Mouse (Mus musculus): ENCODE results near the gene Adam12. TPM values are rescaled to one million over a fixed set of nuclear protein-coding genes. Genes with fewer than 3 reads are reported as not detected.

Adam12 gene
- polyA plus RNA-seq, 1 experiment from 2014 or later, result 2.3 TPM

DNA sequence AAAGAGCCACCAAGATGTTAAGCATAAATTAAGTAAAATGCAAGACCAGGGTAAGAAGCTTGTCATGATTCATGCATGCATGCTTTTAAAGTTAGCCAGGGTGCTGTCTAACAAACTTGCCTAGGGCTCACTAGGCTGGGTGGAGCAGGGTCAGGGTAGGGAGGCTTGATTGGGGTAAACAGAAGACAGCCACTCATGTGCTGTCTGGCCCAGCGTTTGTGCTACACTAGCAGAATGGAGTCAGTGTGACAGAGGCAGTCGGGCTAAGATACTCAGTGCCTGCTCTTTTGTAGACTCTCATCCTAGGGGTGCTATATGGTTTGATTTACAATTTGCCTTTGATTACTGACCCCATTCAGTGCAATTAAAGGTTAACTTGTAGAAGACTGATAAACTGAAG is 179.5 kb downstream of the Adam12 start:
- Histone ChIP-seq H3K27ac (replicated peaks) (no peak overlapping the region), H3K4me1 (no peaks in the 10 kb centered on the region), H3K4me3 (no peak overlapping the region), H3K36me3 (no peaks in the 10 kb centered on the region), H3K27me3 (no peaks in the 10 kb centered on the region), H3K9me3 (no peaks in the 10 kb centered on the region), H3K9ac (replicated peaks) (no peak overlapping the region), H3K4me2 (replicated peaks) (no peak overlapping the region)
- WGBS, result 77% methylated on average over 2 of the region's 2 CpGs
- no peak for ATAC-seq (replicated peaks)

DNA sequence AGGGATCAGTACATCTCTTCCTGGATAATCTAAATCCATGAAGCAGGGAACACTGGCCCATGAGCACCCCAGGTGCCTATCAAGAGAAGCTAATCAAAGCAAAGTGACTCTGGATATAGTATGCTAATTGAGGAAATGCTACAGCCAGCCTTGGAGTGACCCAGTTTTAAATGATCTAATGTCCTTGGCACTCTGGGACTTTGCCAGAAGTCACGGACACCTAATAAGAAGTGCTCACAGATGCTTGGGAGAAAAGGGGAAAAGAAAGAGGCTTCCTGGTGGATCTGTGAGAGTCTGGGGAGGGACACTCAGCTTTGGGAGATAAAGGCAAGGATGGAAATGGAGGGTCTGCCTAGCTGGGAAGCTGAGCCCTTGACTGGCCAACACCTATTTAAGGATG is 181.6 kb downstream of the Adam12 start:
- Histone ChIP-seq H3K9me3 (no peaks in the 10 kb centered on the region), H3K36me3 (no peaks in the 10 kb centered on the region), H3K4me3 (no peak overlapping the region), H3K27ac (replicated peaks) (no peak overlapping the region), H3K27me3 (no peaks in the 10 kb centered on the region), H3K4me2 (replicated peaks) (no peak overlapping the region), H3K4me1 (no peaks in the 10 kb centered on the region), H3K9ac (replicated peaks) (no peak overlapping the region)
- ATAC-seq (replicated peaks), result no peak
- 50% methylated on average over 1 of the region's 1 CpGs for WGBS

- ATAC-seq (replicated peaks), result no peak
- WGBS, result 94% methylated on average over 3 of the region's 3 CpGs
- H3K27ac ChIP-seq (replicated peaks), result no peak overlapping the region
Observed at GRCm38 (mm10) chr7:134046376-134046775, 185.6 kb downstream of the Adam12 start.

DNA sequence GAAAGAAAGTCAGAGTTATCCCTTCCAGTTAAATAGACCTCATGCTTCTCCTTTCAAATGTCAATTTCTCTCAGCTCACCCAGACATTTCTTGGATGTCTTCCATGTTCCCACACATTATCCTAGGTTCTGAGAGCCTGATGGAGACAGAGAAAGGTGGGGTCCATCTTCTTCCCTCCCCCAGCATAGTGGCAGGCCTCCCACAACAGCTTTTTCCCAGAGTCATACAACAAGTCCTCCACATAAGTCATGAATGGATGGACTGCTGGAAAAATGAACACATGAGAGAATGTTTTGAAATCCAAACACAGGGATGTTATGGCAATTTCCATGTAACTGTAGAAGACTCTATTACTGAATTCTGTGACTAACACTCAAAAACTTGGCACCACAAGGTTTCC is 188.4 kb downstream of the Adam12 start:
- no peak overlapping the region for H3K4me3 ChIP-seq
- H3K27me3 ChIP-seq, result no peaks in the 10 kb centered on the region
- H3K36me3 ChIP-seq, result no peaks in the 10 kb centered on the region
- no peaks in the 10 kb centered on the region for H3K4me1 ChIP-seq
- ATAC-seq (replicated peaks), result no peak
- H3K9ac ChIP-seq (replicated peaks), result no peak overlapping the region
- no peak overlapping the region for H3K27ac ChIP-seq (replicated peaks)
- no peaks in the 10 kb centered on the region for H3K9me3 ChIP-seq
- no peak overlapping the region for H3K4me2 ChIP-seq (replicated peaks)

More at GRCm38 (mm10) chr7:134046376-134046775, 185.6 kb downstream of the Adam12 start:
- no peaks in the 10 kb centered on the region for H3K36me3 ChIP-seq
- H3K4me2 ChIP-seq (replicated peaks), result no peak overlapping the region
- H3K9me3 ChIP-seq, result no peaks in the 10 kb centered on the region
- no peak overlapping the region for H3K9ac ChIP-seq (replicated peaks)
- no peak overlapping the region for H3K4me3 ChIP-seq
- no peaks in the 10 kb centered on the region for H3K27me3 ChIP-seq
- no peaks in the 10 kb centered on the region for H3K4me1 ChIP-seq

DNA sequence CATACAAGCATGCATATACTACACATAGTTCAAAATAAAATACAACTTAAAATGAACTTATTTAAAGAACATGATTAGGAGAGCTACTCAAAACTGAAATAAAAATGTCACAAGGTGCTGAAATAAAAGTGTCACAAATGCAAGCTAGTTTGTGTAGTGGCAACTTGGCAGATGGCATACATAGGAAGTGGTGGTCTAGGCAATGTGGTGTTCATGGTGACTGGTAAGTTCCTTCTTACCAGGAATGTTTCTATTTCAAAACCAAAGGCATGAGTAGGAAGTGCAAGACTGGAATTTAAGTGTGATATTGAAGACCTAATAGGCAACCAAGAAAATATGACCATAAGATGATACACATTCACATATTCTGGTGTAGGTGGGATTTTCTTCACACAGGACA is 189.3 kb downstream of the Adam12 start:
- ATAC-seq (replicated peaks), result no peak
- H3K27ac ChIP-seq (replicated peaks), result no peak overlapping the region
- H3K27me3 ChIP-seq, result no peaks in the 10 kb centered on the region
- H3K9ac ChIP-seq (replicated peaks), result no peak overlapping the region
- H3K9me3 ChIP-seq, result no peaks in the 10 kb centered on the region
- no peak overlapping the region for H3K4me2 ChIP-seq (replicated peaks)
- H3K4me3 ChIP-seq, result no peak overlapping the region
- H3K4me1 ChIP-seq, result no peaks in the 10 kb centered on the region
- H3K36me3 ChIP-seq, result no peaks in the 10 kb centered on the region

GRCm38 (mm10) chr7:134033939-134034338 is 198.0 kb downstream of the Adam12 start:
- WGBS, result 66% methylated on average over 2 of the region's 2 CpGs
- H3K4me2 ChIP-seq (replicated peaks), result no peak overlapping the region
- H3K27ac ChIP-seq (replicated peaks), result no peak overlapping the region
- H3K36me3 ChIP-seq, result no peaks in the 10 kb centered on the region
- no peaks in the 10 kb centered on the region for H3K9me3 ChIP-seq
- no peak for ATAC-seq (replicated peaks)
- no peaks in the 10 kb centered on the region for H3K27me3 ChIP-seq
- no peak overlapping the region for H3K4me3 ChIP-seq
- H3K4me1 ChIP-seq, result no peaks in the 10 kb centered on the region; the same call in 1 of the 2 replicates
- no peak overlapping the region for H3K9ac ChIP-seq (replicated peaks)

DNA sequence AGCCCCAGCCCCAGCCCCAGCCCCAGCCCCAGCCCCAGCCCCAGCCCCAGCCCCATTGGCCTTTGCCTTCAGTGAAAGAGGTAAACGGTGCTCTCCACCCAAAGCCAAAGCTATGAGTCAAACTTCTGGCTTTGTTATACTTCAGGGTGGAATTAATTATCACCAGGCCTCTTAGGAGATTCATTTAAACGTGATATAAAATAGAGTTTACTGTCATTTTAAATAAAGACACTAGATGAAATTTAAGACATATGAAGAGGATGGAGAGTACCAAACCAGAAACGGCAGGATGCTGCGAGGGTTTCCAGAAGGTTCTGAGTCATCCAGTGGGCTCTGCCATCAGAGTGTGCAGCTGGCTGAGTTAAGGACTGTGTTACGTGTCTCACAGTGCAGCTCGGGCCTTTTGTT is 199.0 kb downstream of the Adam12 start:
- ATAC-seq (replicated peaks), result no peak

GRCm38 (mm10) chr7:134031787-134032186 is 200.2 kb downstream of the Adam12 start:
- no peak overlapping the region for H3K9ac ChIP-seq (replicated peaks)
- peaks cover 3% of the 10 kb centered on the region for H3K4me1 ChIP-seq
- WGBS, result 94% methylated on average over 6 of the region's 6 CpGs
- H3K27me3 ChIP-seq, result no peaks in the 10 kb centered on the region
- no peaks in the 10 kb centered on the region for H3K9me3 ChIP-seq
- no peaks in the 10 kb centered on the region for H3K36me3 ChIP-seq
- ATAC-seq (replicated peaks), result no peak
- H3K4me3 ChIP-seq, result no peak overlapping the region
- H3K27ac ChIP-seq (replicated peaks), result no peak overlapping the region
- H3K4me2 ChIP-seq (replicated peaks), result no peak overlapping the region

More for the DNA sequence above, 199.0 kb downstream of the Adam12 start:
- H3K9ac ChIP-seq (replicated peaks), result no peak overlapping the region
- H3K4me2 ChIP-seq (replicated peaks), result no peak overlapping the region
- no peaks in the 10 kb centered on the region; the same call in 1 of the 2 replicates for H3K4me1 ChIP-seq
- 29% methylated on average over 6 of the region's 6 CpGs for WGBS
- H3K4me3 ChIP-seq, result no peak overlapping the region
- no peaks in the 10 kb centered on the region for H3K9me3 ChIP-seq
- no peak overlapping the region for H3K27ac ChIP-seq (replicated peaks)
- H3K27me3 ChIP-seq, result no peaks in the 10 kb centered on the region
- no peaks in the 10 kb centered on the region for H3K36me3 ChIP-seq

DNA sequence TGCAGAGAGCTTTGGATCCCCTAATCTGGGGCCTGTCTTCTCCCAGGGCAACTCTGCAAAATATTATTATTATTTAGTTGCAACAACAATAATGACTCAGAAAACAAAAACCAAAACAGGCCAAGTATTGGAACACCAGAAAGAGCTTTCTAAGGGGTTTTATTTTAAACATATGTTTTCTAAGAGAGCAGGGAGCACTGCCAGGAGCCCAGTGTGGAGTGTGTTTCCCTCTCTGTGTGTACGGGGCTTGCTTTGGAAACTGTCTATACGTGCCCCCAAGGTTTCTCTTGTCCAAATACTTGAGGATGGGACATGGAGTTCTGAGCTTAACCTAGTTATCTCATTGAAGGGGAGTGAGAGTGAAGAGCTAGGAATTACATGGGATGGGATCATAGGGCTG is 200.7 kb downstream of the Adam12 start:
- Histone ChIP-seq H3K27ac (replicated peaks) (no peak overlapping the region), H3K4me2 (replicated peaks) (no peak overlapping the region), H3K9me3 (no peaks in the 10 kb centered on the region), H3K36me3 (no peaks in the 10 kb centered on the region), H3K4me1 (peaks cover 6% of the 10 kb centered on the region), H3K9ac (replicated peaks) (no peak overlapping the region), H3K27me3 (no peaks in the 10 kb centered on the region), H3K4me3 (no peak overlapping the region)
- 68% methylated on average over 2 of the region's 2 CpGs for WGBS
- ATAC-seq (replicated peaks), result no peak

GRCm38 (mm10) chr7:134028281-134028830 is 203.6 kb downstream of the Adam12 start:
- Histone ChIP-seq H3K27me3 (no peaks in the 10 kb centered on the region), H3K36me3 (no peaks in the 10 kb centered on the region), H3K4me2 (replicated peaks) (no peak overlapping the region), H3K9ac (replicated peaks) (no peak overlapping the region), H3K27ac (replicated peaks) (no peak overlapping the region), H3K4me3 (no peak overlapping the region), H3K4me1 (peaks cover 10% of the 10 kb centered on the region), H3K9me3 (no peaks in the 10 kb centered on the region)
- 29% methylated on average over 7 of the region's 7 CpGs for WGBS
- ATAC-seq (replicated peaks), result no peak

DNA sequence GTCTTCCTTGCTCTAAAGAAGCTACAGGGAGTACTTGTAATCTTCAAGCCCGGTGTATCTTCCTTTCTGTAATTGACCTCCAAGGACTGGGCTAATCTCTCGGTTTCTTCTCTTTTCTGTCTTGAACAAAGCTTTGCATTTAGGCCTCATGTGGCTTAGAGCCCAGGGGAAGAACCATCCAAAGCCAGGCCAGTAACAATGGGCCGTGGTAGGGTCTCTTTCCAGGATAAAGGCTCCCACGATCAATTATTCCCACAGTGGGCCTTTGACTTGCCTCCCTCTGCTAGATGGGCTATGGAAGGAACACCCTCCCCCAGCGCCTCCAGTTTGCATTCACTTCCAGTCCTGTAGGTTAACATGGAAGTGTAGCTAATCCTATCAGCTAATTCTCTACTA is 204.9 kb downstream of the Adam12 start:
- no peak for ATAC-seq (replicated peaks)
- peak overlapping the region; percentile 12; the same call in 1 of the 2 replicates for H3K27ac ChIP-seq (replicated peaks)
- no peak overlapping the region for H3K4me3 ChIP-seq
- no peaks in the 10 kb centered on the region for H3K9me3 ChIP-seq
- H3K9ac ChIP-seq (replicated peaks), result no peak overlapping the region
- H3K27me3 ChIP-seq, result no peaks in the 10 kb centered on the region
- WGBS, result 12% methylated on average over 5 of the region's 5 CpGs
- H3K36me3 ChIP-seq, result no peaks in the 10 kb centered on the region
- no peak overlapping the region for H3K4me2 ChIP-seq (replicated peaks)
- H3K4me1 ChIP-seq, result peaks cover 10% of the 10 kb centered on the region

DNA sequence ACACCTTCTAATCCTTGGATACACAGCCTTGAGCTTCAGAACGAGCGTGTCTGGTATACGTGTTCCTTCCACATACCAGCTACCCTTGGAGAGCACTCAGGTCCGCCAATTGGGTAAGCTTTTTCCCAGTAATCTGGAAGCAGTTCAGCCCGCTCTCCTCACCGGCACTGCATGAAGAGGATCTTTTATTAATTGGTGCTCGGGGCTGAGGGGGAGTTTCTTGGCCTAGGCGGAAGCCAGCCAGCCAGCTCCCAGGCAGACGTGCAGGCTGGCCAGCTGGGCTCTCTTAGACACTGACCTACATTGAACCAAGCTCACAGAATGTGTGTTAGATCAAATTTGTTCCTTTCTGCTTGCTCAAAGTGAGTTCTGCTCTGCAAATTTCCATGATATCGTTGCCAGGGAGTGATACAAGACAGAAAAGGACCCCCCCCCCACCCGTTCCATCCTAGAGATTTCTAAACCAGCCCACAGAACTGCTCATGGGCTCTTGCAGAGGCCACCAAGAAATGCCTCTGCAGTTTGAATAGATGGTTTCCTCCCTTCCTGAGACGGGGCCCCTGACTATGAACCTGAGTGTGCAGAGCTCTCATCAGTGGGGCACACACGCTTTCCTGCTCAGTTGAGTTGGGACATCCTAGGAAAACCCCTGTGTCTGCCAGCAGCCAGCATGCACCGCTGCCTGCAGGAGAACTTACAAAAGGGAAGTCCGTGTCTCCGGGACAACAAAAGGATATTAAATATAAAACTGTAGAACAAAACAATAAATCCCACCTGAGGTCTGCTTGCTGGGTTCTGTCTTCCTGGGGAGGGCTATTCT is 205.5 kb downstream of the Adam12 start:
- peaks cover 10% of the 10 kb centered on the region for H3K4me1 ChIP-seq
- H3K9ac ChIP-seq (replicated peaks), result no peak overlapping the region
- no peak overlapping the region for H3K4me3 ChIP-seq
- H3K27me3 ChIP-seq, result no peaks in the 10 kb centered on the region
- no peaks in the 10 kb centered on the region for H3K9me3 ChIP-seq
- no peaks in the 10 kb centered on the region for H3K36me3 ChIP-seq
- H3K27ac ChIP-seq (replicated peaks), result peak overlapping the region; percentile 12; the same call in 1 of the 2 replicates
- 34% methylated on average over 16 of the region's 16 CpGs for WGBS
- no peak overlapping the region for H3K4me2 ChIP-seq (replicated peaks)
- peak; percentile 78; the same call in 1 of the 2 replicates for ATAC-seq (replicated peaks)
